Mouse (Mus musculus): ENCODE results near the gene Agpat4.

The Agpat4 gene

GRCm38 (mm10) chr17:12160984-12161764 lies 42.7 kb downstream of the Agpat4 start:
- DNase-seq (ENCODE audit: low spot score) = no peak

- no peak for DNase-seq (ENCODE audit: low spot score)
Measured at GRCm38 (mm10) chr17:12161877-12162276, 43.4 kb downstream of the Agpat4 start.

DNA sequence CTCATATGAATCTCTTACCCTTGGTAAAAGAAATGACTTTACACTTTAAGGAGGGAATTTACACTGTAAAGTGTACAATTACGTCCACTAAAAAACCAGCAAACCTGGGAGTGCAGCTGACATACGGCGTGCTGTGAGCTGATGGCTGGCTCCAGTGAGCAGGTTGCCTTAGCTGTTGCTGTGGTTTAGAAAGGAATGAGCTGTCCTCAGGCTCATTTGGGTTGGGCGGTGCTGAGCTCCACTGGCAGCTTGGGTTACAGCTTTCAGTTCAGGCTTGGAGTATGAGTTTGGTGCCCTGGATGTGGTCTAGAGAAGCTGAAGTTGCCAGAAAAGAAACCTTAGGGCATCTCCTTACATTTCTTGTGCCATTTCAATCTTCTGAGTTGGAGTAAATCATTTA lies 44.3 kb downstream of the Agpat4 start:
- DNase-seq (ENCODE audit: low spot score) = peak; percentile 18

DNA sequence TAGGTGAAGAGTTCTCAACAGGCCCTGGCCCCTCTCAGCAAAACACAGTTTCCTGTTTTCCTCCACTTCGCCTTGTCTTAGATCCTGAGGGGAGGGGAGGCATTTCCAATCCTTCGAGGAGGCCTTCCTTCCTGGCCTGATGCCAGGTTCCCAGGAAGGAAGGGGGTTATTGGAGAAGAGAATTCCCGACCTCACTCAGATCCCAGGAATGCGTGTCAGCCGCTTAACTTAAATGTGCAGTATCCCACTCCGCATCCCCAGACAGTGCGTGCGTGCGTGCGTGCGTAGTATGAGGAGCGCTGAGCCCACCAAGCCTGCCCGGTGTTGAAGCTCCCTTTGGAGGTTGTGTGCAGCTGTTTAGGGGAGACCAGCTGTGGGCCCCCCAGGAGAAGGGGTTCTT lies 44.9 kb downstream of the Agpat4 start:
- DNase-seq (ENCODE audit: low spot score) = no peak

GRCm38 (mm10) chr17:12163903-12164302 lies 45.4 kb downstream of the Agpat4 start:
- no peak for DNase-seq (ENCODE audit: low spot score)

GRCm38 (mm10) chr17:12164507-12164906 lies 46.0 kb downstream of the Agpat4 start:
- DNase-seq (ENCODE audit: low spot score) = no peak

- no peak for DNase-seq (ENCODE audit: low spot score)
Measured at GRCm38 (mm10) chr17:12165009-12165695, 46.6 kb downstream of the Agpat4 start.

DNA sequence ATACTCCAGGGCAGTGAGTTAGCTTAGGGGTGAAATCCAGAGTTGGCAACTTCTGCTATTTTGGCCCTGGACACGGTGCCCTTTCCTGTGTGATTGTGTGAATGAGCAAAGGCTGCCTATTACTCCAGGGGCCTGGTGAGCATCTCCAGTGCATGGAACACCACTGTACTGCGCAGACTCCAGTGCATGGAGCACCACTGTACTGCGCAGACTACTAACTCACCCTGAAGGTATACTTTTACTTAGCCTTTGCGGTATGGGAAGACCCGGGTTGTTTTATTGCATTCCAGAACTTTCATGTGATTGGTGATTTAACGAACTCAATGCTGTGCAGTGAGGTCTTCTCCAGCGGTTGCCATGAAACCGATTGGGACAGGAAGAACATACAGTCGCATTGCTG lies 47.2 kb downstream of the Agpat4 start:
- no peak for DNase-seq (ENCODE audit: low spot score)

GRCm38 (mm10) chr17:12168536-12168935 lies 50.0 kb downstream of the Agpat4 start:
- DNase-seq (ENCODE audit: low spot score) = no peak

DNA sequence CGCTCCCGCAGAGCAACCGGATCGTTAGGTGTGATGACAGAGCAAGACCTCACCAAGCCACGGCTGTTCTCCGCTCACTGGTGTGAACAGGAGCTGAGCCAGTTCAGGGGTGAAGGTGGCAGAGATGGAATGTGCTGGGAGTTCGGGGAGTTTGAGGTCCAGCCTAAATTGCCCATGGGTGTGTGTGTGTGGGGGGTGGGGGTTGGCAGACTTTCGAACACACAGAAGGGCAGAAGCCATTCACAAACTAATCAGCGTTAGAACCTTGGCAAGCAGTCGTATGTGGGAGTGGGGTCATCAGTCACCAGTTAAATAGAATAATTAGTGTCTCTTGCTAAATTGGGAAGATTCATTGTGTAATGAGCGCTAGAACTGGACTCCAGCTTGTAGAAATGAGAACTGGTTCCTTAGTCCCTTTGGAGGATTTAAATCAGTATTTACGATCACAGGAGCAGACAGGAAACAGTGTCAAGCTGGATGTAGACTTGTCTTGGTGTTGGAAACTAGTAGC lies 50.9 kb downstream of the Agpat4 start:
- no peak for DNase-seq (ENCODE audit: low spot score)

DNA sequence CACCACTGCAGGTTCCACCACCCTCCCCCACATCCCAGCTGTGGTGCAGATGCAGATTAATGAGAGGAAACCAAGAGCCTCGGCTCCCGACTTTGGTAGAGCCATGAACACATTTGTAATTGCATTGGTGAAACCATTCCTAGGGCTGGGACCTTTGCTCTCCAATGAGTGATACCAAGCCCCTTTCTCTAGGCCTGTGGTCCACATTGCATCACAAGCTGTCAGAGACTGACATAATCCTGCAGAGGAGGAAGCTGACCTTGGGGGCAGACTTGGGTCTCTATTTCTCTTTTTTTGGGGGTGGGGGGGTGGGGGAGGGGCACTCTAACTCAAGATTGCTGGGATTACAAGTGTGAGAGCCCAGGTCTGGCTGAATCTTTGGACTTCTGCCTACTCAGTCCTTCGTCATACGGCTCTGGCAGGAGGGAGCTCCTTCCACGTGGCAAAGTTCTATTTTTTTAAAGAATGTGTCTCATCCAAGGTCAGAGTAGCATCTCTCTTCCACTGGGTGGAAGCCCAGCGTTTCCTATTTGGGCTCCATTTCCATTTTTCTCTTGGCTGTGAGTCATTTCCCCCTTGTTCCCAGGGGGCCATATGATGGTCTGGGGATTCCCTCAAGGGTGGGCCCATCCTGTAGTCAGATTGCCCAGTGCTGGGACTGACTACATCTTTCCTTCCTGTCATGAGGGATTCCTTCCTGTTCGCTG lies 52.4 kb downstream of the Agpat4 start:
- no peak for DNase-seq (ENCODE audit: low spot score)

DNA sequence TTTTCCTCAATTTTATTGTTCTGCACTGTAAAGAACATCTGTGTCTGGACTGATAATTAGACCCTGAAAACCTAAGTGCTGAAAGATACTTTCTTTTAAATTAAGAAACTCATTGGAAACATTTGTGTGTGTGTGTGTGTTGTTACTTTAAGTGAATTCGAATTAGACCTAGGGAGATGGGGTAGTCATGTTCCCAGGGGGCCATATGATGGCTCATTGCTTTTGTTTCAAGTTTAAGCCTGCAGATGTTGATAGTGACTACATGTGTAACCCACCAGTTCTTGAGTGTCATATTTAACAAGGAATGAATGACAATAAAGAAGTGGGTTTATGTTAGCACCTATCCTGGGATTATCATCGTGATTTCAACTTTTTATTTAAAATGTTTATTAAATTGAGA lies 53.2 kb downstream of the Agpat4 start:
- no peak for DNase-seq (ENCODE audit: low spot score)

DNA sequence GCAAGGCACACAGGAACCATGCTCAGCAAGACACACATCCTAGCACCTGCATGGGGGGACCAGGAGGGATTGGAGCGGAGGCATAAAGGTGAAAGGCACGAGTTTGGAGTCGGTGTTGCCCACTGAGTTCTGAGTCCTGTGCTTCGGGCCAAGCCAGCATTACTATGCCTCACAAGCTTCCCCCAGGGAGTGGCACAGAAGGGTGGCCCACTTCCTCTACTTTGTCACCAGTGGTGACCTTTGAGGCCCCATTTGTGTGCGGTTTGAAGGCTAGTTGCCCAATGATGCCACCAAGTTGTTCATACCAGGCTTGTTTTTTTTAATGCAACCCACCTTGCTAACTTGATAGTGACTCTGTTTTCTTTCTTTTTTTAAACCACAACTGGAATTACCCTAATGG lies 55.7 kb downstream of the Agpat4 start:
- DNase-seq (ENCODE audit: low spot score) = no peak

DNA sequence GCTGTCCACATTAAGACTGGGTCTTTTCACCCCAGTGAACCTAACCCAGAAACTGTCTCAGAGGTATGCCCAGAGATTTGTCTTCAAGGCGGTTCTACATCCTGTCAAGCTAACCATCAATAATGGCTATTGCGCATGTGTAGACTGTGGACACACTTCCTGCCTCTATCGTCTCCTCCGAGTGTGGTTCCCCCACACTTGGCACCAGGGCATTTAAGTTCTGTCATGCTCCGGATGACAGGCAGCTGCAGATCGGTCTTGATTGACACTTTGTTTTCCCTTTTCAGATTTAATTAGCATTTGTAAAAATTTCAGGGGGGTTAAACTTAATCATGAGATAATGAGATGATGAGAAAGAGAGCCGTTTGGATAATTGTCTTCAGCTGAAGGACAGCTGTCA lies 56.4 kb downstream of the Agpat4 start:
- no peak for DNase-seq (ENCODE audit: low spot score)

- no peak for DNase-seq (ENCODE audit: low spot score)
Measured at GRCm38 (mm10) chr17:12175626-12176025, 57.1 kb downstream of the Agpat4 start.

DNA sequence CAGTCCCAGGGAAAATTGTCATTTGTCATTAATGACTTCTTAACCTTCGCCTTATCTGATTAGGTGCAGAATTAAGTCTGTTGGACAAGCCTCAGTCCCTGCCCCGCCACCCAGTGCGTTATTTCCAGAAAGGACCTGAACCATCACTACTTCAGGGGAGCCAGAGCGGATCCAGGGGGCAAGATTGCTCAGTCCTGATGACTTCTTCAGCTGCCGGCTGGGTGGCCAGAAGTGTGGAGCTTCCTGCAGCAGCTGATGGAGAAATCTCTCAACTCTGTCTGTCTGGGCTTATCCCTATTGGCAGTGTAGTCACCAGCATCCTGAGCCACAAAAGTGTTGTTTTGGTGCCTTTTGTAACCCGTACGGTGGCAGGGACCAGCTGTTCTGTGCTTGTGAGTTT lies 60.8 kb downstream of the Agpat4 start:
- no peak for DNase-seq (ENCODE audit: low spot score)

DNA sequence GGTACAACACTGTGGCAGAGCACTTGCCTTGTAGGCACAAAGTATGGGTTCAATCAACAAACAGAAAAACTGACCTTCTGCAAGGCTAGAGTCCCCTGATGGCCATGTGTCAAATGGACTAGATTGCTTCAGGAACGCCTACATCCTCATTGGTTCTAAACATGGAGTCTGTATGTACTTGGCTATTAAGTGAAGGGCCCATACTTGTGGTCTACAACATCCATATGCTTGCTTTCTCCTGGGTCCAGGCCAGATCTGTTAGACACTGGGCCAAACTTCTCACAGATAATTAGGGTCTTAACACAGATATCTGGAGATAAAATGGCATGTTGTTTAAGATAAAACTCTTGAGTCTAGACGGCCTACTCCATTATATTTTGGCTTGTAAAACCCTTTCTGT lies 61.3 kb downstream of the Agpat4 start:
- DNase-seq (ENCODE audit: low spot score) = no peak

DNA sequence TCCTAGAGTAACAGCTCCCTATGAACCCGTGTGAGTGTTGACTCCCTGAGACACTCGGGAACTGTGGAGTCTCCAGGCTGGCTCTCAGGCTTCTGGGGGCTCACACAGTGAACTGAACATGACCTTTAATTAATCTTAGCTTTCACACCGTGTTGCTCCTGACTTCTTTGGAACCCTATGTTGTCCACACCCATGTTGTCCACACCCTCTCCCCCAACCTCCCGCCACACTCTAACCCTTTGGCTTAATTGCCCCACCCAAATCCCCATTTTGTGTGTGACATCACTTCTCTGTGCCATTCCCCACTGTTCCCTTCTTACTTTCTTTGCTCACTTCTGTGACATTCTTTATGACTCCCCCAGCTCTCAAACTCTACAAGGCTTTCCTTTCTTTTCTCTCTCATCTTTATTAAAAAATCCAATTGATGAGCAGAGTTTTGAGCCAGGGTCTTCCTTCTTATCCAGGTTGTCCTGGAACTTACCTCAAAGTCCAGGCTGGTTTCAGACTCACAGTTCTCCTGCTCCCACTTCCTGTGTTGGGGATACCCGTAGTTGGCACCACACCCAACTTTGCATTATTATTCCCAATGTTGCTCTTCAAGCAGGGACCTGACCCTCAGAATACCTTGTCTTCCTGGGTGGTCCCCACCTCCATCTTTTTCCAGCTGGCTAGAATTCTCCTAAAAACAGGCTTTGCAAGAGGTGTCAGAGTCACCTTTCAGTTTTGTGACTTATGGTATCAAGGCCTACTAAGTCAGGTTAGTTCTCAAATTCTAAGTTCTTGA lies 64.4 kb downstream of the Agpat4 start:
- no peak for DNase-seq (ENCODE audit: low spot score)

GRCm38 (mm10) chr17:12184283-12184682 lies 65.8 kb downstream of the Agpat4 start:
- DNase-seq (ENCODE audit: low spot score) = no peak

DNA sequence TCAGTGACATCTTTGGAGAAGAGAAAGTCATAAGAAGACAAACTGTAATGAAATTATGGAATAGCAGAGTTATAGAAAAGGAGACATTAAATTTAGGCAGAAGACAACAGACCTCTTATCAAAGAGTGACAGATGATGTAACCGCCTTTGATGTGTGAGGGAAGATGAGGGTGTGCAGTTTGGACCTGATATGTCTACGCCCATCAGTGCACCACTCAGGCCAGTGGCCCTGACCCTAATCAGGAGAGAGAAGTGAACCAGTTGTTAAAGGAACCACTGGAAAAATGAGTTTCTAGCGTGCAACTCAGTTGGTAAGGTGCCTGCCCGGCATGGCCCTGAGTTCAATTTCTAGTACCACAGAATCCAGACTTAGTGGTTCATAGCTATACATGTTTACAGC lies 67.4 kb downstream of the Agpat4 start:
- DNase-seq (ENCODE audit: low spot score) = no peak

DNA sequence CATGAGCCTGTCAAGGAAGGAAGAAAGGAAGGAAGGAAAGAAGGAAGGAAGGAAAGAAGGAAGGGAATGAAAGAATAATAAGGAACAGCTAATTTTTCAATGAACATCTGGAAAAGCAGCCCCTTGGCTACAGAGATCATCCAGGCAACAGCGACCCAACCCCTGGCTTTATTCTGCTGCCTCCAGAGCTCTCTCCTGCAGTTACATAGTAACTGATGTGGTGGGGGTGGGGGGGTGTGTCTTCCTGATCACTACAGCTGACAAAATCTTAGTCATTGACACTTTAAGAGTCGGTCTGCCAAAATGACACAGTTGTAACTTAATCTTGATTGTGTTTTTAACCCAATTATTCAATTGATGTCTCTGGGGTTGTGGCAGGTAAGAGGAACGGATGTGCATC lies 67.8 kb downstream of the Agpat4 start:
- no peak for DNase-seq (ENCODE audit: low spot score)

DNA sequence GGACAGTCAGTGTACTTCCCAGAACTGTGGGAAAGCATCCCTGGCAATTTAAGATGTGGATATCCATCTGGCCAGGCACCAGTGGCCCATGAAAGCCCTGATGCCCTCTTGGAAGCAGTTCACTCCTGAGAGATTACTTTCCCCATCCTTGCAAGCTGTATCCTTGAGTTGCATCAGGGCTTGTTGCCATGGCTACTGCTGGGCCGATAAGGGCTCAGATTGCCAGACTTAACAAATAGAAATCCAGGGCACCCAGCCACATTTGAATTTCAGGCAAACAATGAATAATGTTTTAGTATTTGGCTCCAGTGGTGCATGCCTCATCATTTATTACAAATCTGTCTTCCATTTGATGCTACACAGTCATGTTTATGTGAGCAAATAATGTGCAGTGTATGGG lies 69.3 kb downstream of the Agpat4 start:
- no peak for DNase-seq (ENCODE audit: low spot score)
